Mouse (Mus musculus) ES-E14 (cell line): ENCODE measurements around the gene Ptpn13. TPM values are rescaled to one million over a fixed set of nuclear protein-coding genes. Genes with fewer than 3 reads are reported as not detected.

Experiments used
- DNase-seq: peaks from one replicate; pipeline ENCODE4 v3.0.0-alpha.2; 2013; ENCODE audit warnings: low read depth, low spot score
- H3K27ac ChIP-seq: 2 replicates; pipeline ENCODE4 v1.5.1; 2012; ENCODE audit warnings: low read depth, mild to moderate bottlenecking, low read length, moderate library complexity, mixed read lengths; ENCODE audit not compliant: poor library complexity, insufficient read depth, severe bottlenecking
- H3K36me3 ChIP-seq: 2 replicates; pipeline ENCODE4 v1.6.1; 2012; ENCODE audit warnings: mild to moderate bottlenecking, low read length, moderate library complexity, mixed read lengths; ENCODE audit not compliant: control insufficient read depth, poor library complexity, insufficient read depth, severe bottlenecking
- H3K4me1 ChIP-seq, 2 experiments: fragments of 150-350 bp in 1 of 2; sonication (generic) in 1 of 2; 2 replicates each; pipeline ENCODE4 v1.6.1; 2012; ENCODE audit warnings: low read length in 2 of 2, mild to moderate bottlenecking in 1 of 2, mixed read lengths in 1 of 2; ENCODE audit not compliant: control insufficient read depth in 2 of 2, insufficient read depth in 2 of 2, poor library complexity in 1 of 2
- H3K4me3 ChIP-seq, 2 experiments: fragments of 150-350 bp in 1 of 2; sonication (generic) in 1 of 2; 2 replicates each; pipeline ENCODE4 v1.5.1; 2012; ENCODE audit warnings: low read length in 2 of 2, low read depth in 1 of 2, mild to moderate bottlenecking in 1 of 2, mixed read lengths in 1 of 2; ENCODE audit not compliant: insufficient read depth in 1 of 2, poor library complexity in 1 of 2, severe bottlenecking in 1 of 2
- H3K9ac ChIP-seq: 2 replicates; pipeline ENCODE4 v1.6.1; 2012; ENCODE audit warnings: low read depth, mild to moderate bottlenecking, low read length, mixed read lengths; ENCODE audit not compliant: poor library complexity, insufficient read depth, severe bottlenecking
- H3K9me3 ChIP-seq: fragments of 150-350 bp; sonication (generic); 2 replicates; pipeline ENCODE4 v1.6.1; 2012; ENCODE audit warnings: low read depth, mild to moderate bottlenecking, low read length; ENCODE audit not compliant: control insufficient read depth, insufficient read depth
- CHD2 ChIP-seq: IDR thresholded peaks from 2 replicates; pipeline ENCODE4 v1.6.1; 2014; ENCODE audit warnings: mild to moderate bottlenecking, low read depth, low read length, inconsistent platforms
- HCFC1 ChIP-seq: IDR thresholded peaks from 2 replicates; pipeline ENCODE4 v1.6.1; 2012; ENCODE audit warnings: low read length, inconsistent platforms, borderline replicate concordance; ENCODE audit not compliant: insufficient read depth
- MAFK ChIP-seq: IDR thresholded peaks from 2 replicates; pipeline ENCODE4 v1.6.1; 2014; ENCODE audit warnings: mild to moderate bottlenecking, low read depth, low read length, inconsistent platforms; ENCODE audit not compliant: insufficient read depth
- ZC3H11A ChIP-seq: IDR thresholded peaks from 2 replicates; pipeline ENCODE4 v1.6.1; 2012; ENCODE audit warnings: low read depth, mild to moderate bottlenecking, inconsistent platforms, low read length, borderline replicate concordance
- ZNF384 ChIP-seq: IDR thresholded peaks from 2 replicates; pipeline ENCODE4 v1.6.1; 2012; ENCODE audit warnings: low read depth, low read length, inconsistent platforms
- in situ Hi-C, 2 experiments: fragments of 600-800 bp; cut with MboI; formaldehyde crosslinking; loops; one replicate each; pipeline ENCODE4 v1.15.1; 2025; ENCODE audit warnings: low sequenced_read_pairs in 2 of 2, inconsistent platforms in 1 of 2; ENCODE audit not compliant: unreplicated experiment in 2 of 2
- total RNA-seq: library from RNA; depleted of rRNA; stranded (reverse); fragments of 300-350 nt; gene quantifications from 2 replicates; pipeline ENCODE4 v1.2.3, GENCODE M21; 2012

Ptpn13 gene
- total RNA-seq, 1 experiment: 12.6 TPM

- Histone ChIP-seq H3K27ac (no peak overlapping the region), H3K9ac (no peak overlapping the region), H3K9me3 (no peaks in the 10 kb centered on the region), H3K36me3 (peaks cover 4% of the 10 kb centered on the region; the same call in 1 of the 2 replicates), H3K4me1 (no peaks in the 10 kb centered on the region), H3K4me3 (no peak overlapping the region)
- TF ChIP-seq ZC3H11A: no peak
- no peak for TF ChIP-seq MAFK
- no peak for TF ChIP-seq HCFC1
- no peak for TF ChIP-seq CHD2
- no peak for TF ChIP-seq ZNF384
- no peak for DNase-seq
- in situ Hi-C loops: no loop called here
Measured at GRCm38 (mm10) chr5:103569446-103569845, 144.5 kb downstream of the Ptpn13 start.

GRCm38 (mm10) chr5:103579680-103580420 is 154.9 kb downstream of the Ptpn13 start:
- H3K36me3 ChIP-seq: peaks cover 9% of the 10 kb centered on the region; the same call in 1 of the 2 replicates

GRCm38 (mm10) chr5:103587219-103587618 is 162.2 kb downstream of the Ptpn13 start:
- no peaks in the 10 kb centered on the region for H3K4me1 ChIP-seq
- peak overlapping the region in 1 of 2 experiments; percentile 44; a peak in 2 of 4 replicates for H3K4me3 ChIP-seq
- H3K9me3 ChIP-seq: no peaks in the 10 kb centered on the region
- DNase-seq: peak; percentile 48
- H3K36me3 ChIP-seq: no peaks in the 10 kb centered on the region; the same call in 1 of the 2 replicates
- H3K27ac ChIP-seq: no peak overlapping the region
- in situ Hi-C loops: no loop called here
- no peak for TF ChIP-seq CHD2
- no peak for TF ChIP-seq MAFK
- no peak for TF ChIP-seq HCFC1
- no peak for TF ChIP-seq ZC3H11A
- no peak for TF ChIP-seq ZNF384
- no peak overlapping the region for H3K9ac ChIP-seq

More at GRCm38 (mm10) chr5:103579680-103580420, 154.9 kb downstream of the Ptpn13 start:
- TF ChIP-seq MAFK (no peak), ZC3H11A (no peak), ZNF384 (no peak), CHD2 (no peak), HCFC1 (no peak)
- Histone ChIP-seq H3K9ac (no peak overlapping the region), H3K27ac (no peak overlapping the region), H3K9me3 (no peaks in the 10 kb centered on the region), H3K4me3 (no peak overlapping the region), H3K4me1 (no peaks in the 10 kb centered on the region)
- in situ Hi-C loops: no loop called here
- peak; percentile 25 for DNase-seq

GRCm38 (mm10) chr5:103591846-103592245 is 166.9 kb downstream of the Ptpn13 start:
- no peaks in the 10 kb centered on the region for H3K4me1 ChIP-seq
- no peak overlapping the region for H3K9ac ChIP-seq
- H3K36me3 ChIP-seq: no peaks in the 10 kb centered on the region; the same call in 1 of the 2 replicates
- no peak for DNase-seq
- TF ChIP-seq CHD2: no peak
- no peak for TF ChIP-seq HCFC1
- no peak for TF ChIP-seq ZC3H11A
- TF ChIP-seq ZNF384: no peak
- no peak for TF ChIP-seq MAFK
- H3K27ac ChIP-seq: no peak overlapping the region
- in situ Hi-C loops: no loop called here
- no peaks in the 10 kb centered on the region for H3K9me3 ChIP-seq
- no peak overlapping the region for H3K4me3 ChIP-seq

GRCm38 (mm10) chr5:103592706-103593105 is 167.7 kb downstream of the Ptpn13 start:
- no peak overlapping the region for H3K9ac ChIP-seq
- H3K36me3 ChIP-seq: no peaks in the 10 kb centered on the region; the same call in 1 of the 2 replicates

More at GRCm38 (mm10) chr5:103592706-103593105, 167.7 kb downstream of the Ptpn13 start:
- in situ Hi-C loops: no loop called here
- no peaks in the 10 kb centered on the region for H3K9me3 ChIP-seq
- no peak for DNase-seq
- H3K4me1 ChIP-seq: no peaks in the 10 kb centered on the region
- no peak overlapping the region for H3K27ac ChIP-seq
- H3K4me3 ChIP-seq: no peak overlapping the region
- no peak for TF ChIP-seq MAFK
- TF ChIP-seq HCFC1: no peak
- TF ChIP-seq CHD2: no peak
- TF ChIP-seq ZNF384: no peak
